10 mouse cellular contexts compared by ENCODE assay signal in the genomic region with DNA sequence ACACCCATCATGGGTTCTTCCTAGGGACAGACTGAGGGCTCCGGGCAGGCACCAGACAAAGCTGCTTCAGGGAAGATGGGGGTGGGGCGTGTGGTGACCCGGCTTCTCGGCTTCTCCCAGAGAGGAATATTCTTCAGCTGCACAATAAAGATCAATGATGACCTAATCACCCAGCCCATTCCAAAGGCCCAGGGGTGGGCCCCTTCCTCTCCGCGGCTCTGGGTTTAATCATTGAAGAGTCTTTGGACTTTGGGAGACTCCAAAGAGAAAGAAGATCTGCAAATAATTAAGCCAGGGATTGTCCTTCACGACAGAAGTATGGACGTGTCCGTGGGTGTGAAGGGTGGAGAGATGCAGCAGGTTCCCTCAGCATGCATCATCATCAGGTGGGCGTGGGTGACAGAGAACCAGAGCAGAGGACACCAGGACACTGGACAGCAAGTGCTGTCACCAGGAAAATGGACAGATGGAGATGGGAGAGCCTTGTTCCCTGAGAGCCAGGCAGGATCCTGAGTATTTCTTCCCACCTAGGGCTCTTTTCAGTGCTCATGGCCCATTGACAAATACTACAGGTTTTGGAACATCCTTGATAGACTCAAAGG. TPM values are rescaled to one million over a fixed set of nuclear protein-coding genes. Genes with fewer than 3 reads are reported as not detected.
DNase-seq lines count a peak whose midpoint lies in the region; ATAC-seq lines count a peak whose summit lies in the region.
"Had no signal": no experiment of that assay in that cellular context is flagged by ENCODE, and none has a peak within 500 bp of the region (broad histone marks: within the 10 kb centered on the region; RNA-seq: fewer than 3 reads in every experiment).

No protein-coding gene starts in this region.

- H3K4me1 ChIP-seq in hindbrain, embryonic 10.5 days (replicated peaks): peaks cover 39% of the 10 kb centered on the region
- peaks cover 14% of the 10 kb centered on the region for H3K4me1 ChIP-seq in hindbrain, embryonic 12.5 days
- no peaks in the 10 kb centered on the region for H3K4me1 ChIP-seq in embryonic facial prominence, embryonic 11.5 days (ENCODE audit: control insufficient read depth, insufficient read depth, low read length)
- H3K4me1 ChIP-seq in liver, embryonic 15.5 days (replicated peaks): peaks cover 17% of the 10 kb centered on the region

- peak overlapping the region; percentile 82 for H3K27ac ChIP-seq in hindbrain, embryonic 10.5 days
- no peak overlapping the region for H3K27ac ChIP-seq in hindbrain, embryonic 12.5 days
- H3K27ac ChIP-seq in embryonic facial prominence, embryonic 11.5 days (replicated peaks; ENCODE audit: low read depth, low read length): no peak overlapping the region
- peak overlapping the region; percentile 66 for H3K27ac ChIP-seq in liver, embryonic 15.5 days (replicated peaks)
- H3K27ac ChIP-seq: hindbrain, postnatal 0 days; midbrain, embryonic 13.5 days had no signal

- no peak overlapping the region for H3K4me2 ChIP-seq in hindbrain, embryonic 12.5 days (replicated peaks)
- no peak overlapping the region for H3K4me2 ChIP-seq in embryonic facial prominence, embryonic 11.5 days (ENCODE audit: low read depth, low read length)
- H3K4me2 ChIP-seq in liver, embryonic 15.5 days: no peak overlapping the region; the same call in 1 of the 2 replicates
- H3K4me2 ChIP-seq: midbrain, embryonic 13.5 days had no signal

- ATAC-seq in hindbrain, embryonic 12.5 days (ENCODE audit: low FRiP score): no peak
- ATAC-seq in embryonic facial prominence, embryonic 11.5 days (replicated peaks; ENCODE audit: insufficient number of reproducible peaks, low FRiP score, low TSS enrichment, low read depth): no peak
- peak; percentile 78 for ATAC-seq in liver, embryonic 15.5 days (ENCODE audit: insufficient read depth)
- ATAC-seq: hindbrain, postnatal 0 days; midbrain, embryonic 13.5 days had no signal

- no peak overlapping the region for H3K4me3 ChIP-seq in hindbrain, embryonic 10.5 days
- no peak overlapping the region for H3K4me3 ChIP-seq in hindbrain, embryonic 12.5 days
- H3K4me3 ChIP-seq in embryonic facial prominence, embryonic 11.5 days (ENCODE audit: low read depth, low read length): no peak overlapping the region
- no peak overlapping the region for H3K4me3 ChIP-seq in liver, embryonic 15.5 days (replicated peaks)
- H3K4me3 ChIP-seq: midbrain, embryonic 13.5 days had no signal

- H3K27me3 ChIP-seq in hindbrain, embryonic 10.5 days (ENCODE audit: insufficient read depth, poor library complexity, severe bottlenecking): no peaks in the 10 kb centered on the region
- no peaks in the 10 kb centered on the region for H3K27me3 ChIP-seq in hindbrain, embryonic 12.5 days
- H3K27me3 ChIP-seq in embryonic facial prominence, embryonic 11.5 days (ENCODE audit: control insufficient read depth, insufficient read depth, low read length): no peaks in the 10 kb centered on the region
- no peaks in the 10 kb centered on the region for H3K27me3 ChIP-seq in liver, embryonic 15.5 days
- H3K27me3 ChIP-seq: midbrain, embryonic 13.5 days had no signal

- no peak for DNase-seq in hindbrain, embryonic 10.5 days (ENCODE audit: low spot score)
- peak; percentile 22 for DNase-seq in embryonic facial prominence, embryonic 11.5 days (ENCODE audit: low spot score)
- peak; percentile 72 to 84 for DNase-seq in kidney, adult 8-10 months
- DNase-seq in spleen, postnatal 10 days (ENCODE audit: low spot score in 2 of 2): no peak
- DNase-seq in spleen, adult 18-20 months: no peak
- DNase-seq: thymus, postnatal 4 days had no signal

- H3K36me3 ChIP-seq in hindbrain, embryonic 10.5 days: no peaks in the 10 kb centered on the region
- H3K36me3 ChIP-seq in hindbrain, embryonic 12.5 days: no peaks in the 10 kb centered on the region
- H3K36me3 ChIP-seq in embryonic facial prominence, embryonic 11.5 days (replicated peaks; ENCODE audit: control insufficient read depth, insufficient read depth, low read depth, low read length): no peaks in the 10 kb centered on the region
- no peaks in the 10 kb centered on the region for H3K36me3 ChIP-seq in liver, embryonic 15.5 days (replicated peaks)
- H3K36me3 ChIP-seq: midbrain, embryonic 13.5 days had no signal

- no peaks in the 10 kb centered on the region for H3K9me3 ChIP-seq in hindbrain, embryonic 10.5 days
- H3K9me3 ChIP-seq in hindbrain, embryonic 12.5 days (replicated peaks): no peaks in the 10 kb centered on the region
- H3K9me3 ChIP-seq in embryonic facial prominence, embryonic 11.5 days (replicated peaks; ENCODE audit: control insufficient read depth, low read length): no peaks in the 10 kb centered on the region
- no peaks in the 10 kb centered on the region for H3K9me3 ChIP-seq in liver, embryonic 15.5 days (replicated peaks)
- H3K9me3 ChIP-seq: midbrain, embryonic 13.5 days had no signal

- H3K9ac ChIP-seq in hindbrain, embryonic 12.5 days: no peak overlapping the region
- peak overlapping the region; percentile 26 for H3K9ac ChIP-seq in embryonic facial prominence, embryonic 11.5 days (replicated peaks; ENCODE audit: low read length)
- H3K9ac ChIP-seq in liver, embryonic 15.5 days: no peak overlapping the region
- H3K9ac ChIP-seq: midbrain, embryonic 13.5 days had no signal

- WGBS in hindbrain, embryonic 10.5 days: 29% methylated on average over 10 of the region's 10 CpGs
- 23% methylated on average over 10 of the region's 10 CpGs for WGBS in hindbrain, embryonic 12.5 days
- 33% methylated on average over 10 of the region's 10 CpGs for WGBS in embryonic facial prominence, embryonic 11.5 days
- WGBS in liver, embryonic 15.5 days (ENCODE audit: insufficient replicate concordance): 51% methylated on average over 10 of the region's 10 CpGs

RNA-seq across cellular contexts. Expression of gene Sox13, which starts 28.5 kb away (rescaled TPM):
- polyA plus RNA-seq in hindbrain, embryonic 10.5 days (2016; fragmentation: Nextera tagmentation; extraction: Ambion mirVana): 28.3 and 28.4 TPM in 2 replicates
- polyA plus RNA-seq in hindbrain, embryonic 12.5 days (2016; fragmentation: Nextera tagmentation; extraction: Ambion mirVana): 17.5 and 19.2 TPM in 2 replicates
- 5.7 and 6.4 TPM in 2 replicates for polyA plus RNA-seq in embryonic facial prominence, embryonic 11.5 days (2014; fragmentation: Nextera tagmentation; extraction: Ambion mirVana)
- 1.6 and 1.9 TPM in 2 replicates for polyA plus RNA-seq in liver, embryonic 15.5 days (2015; fragmentation: Nextera tagmentation; extraction: Ambion mirVana)

Comparison
In these comparisons a context has a peak if more than half of its experiments do, and no peak if none do; other contexts are left out.
1. H3K27ac ChIP-seq: peak in hindbrain, embryonic 10.5 days (single experiment) and liver, embryonic 15.5 days (single experiment); none in hindbrain, embryonic 12.5 days (single experiment) and embryonic facial prominence, embryonic 11.5 days (single experiment).
2. DNase-seq: peak in embryonic facial prominence, embryonic 11.5 days (single experiment) and kidney, adult 8-10 months (2 of 2); none in hindbrain, embryonic 10.5 days (single experiment), spleen, postnatal 10 days (0 of 2) and spleen, adult 18-20 months (0 of 2).